Mouse (Mus musculus) kidney, adult 2 months (tissue): ENCODE measurements around the gene Hoxd10. TPM values are rescaled to one million over a fixed set of nuclear protein-coding genes. Genes with fewer than 3 reads are reported as not detected.

Source experiments
- DNase-seq: peaks from one replicate; pipeline ENCODE4 v3.0.0; 2021
- H3K27ac ChIP-seq: fragments of 200-500 bp; 2 replicates; pipeline ENCODE4 v1.5.1; 2012; ENCODE audit warnings: low read depth, low read length, control low read depth, inconsistent platforms; ENCODE audit not compliant: insufficient read depth
- H3K27me3 ChIP-seq: fragments of 200-500 bp; replicated peaks from 2 replicates; pipeline ENCODE4 v1.6.1; 2012; ENCODE audit warnings: mild to moderate bottlenecking, moderate library complexity, low read length, inconsistent platforms; ENCODE audit not compliant: control insufficient read depth, insufficient read depth
- H3K36me3 ChIP-seq: fragments of 200-500 bp; 2 replicates; pipeline ENCODE4 v1.6.1; 2012; ENCODE audit warnings: mild to moderate bottlenecking, moderate library complexity, low read length, inconsistent platforms; ENCODE audit not compliant: control insufficient read depth, insufficient read depth
- H3K4me1 ChIP-seq: fragments of 200-500 bp; 2 replicates; pipeline ENCODE4 v1.6.1; 2011; ENCODE audit warnings: low read length; ENCODE audit not compliant: control insufficient read depth, insufficient read depth
- H3K4me3 ChIP-seq: fragments of 200-500 bp; 2 replicates; pipeline ENCODE4 v1.5.1; 2011; ENCODE audit warnings: mild to moderate bottlenecking, low read depth, low read length, control low read depth; ENCODE audit not compliant: insufficient read depth
- CTCF ChIP-seq: fragments of 200-500 bp; conservative IDR thresholded peaks from 2 replicates; pipeline ENCODE4 v1.5.1; 2011; ENCODE audit warnings: low read depth, mild to moderate bottlenecking, control low read depth, low read length, moderate library complexity, mixed read lengths; ENCODE audit not compliant: insufficient read depth, insufficient read length
- POLR2A ChIP-seq: fragments of 200-500 bp; IDR thresholded peaks from one replicate; pipeline ENCODE4 v1.6.1; 2011; ENCODE audit warnings: low read depth, low read length, control low read depth
- WGBS: fragments of 180-500 bp; shearing (Covaris S2); methylation state at CpG from one replicate; pipeline ENCODE4 v1.1.7; 2018; 5-methylcytosine and 5-hydroxymethylcytosine counted together
- polyA plus RNA-seq: library from polyadenylated mRNA; depleted of rRNA; stranded (reverse); fragments of >200 nt; gene quantifications from 2 replicates; pipeline ENCODE4 v1.2.3, GENCODE M21; 2012

Gene Hoxd10
- polyA plus RNA-seq, 1 experiment, result 7.9 TPM

GRCm38 (mm10) chr2:74659507-74660005, 32.2 kb upstream of the Hoxd10 start, which contains the start of gene Evx2:
Gene Evx2, minus strand, starts transcription at chr2:74659557.
- TF ChIP-seq POLR2A, result no peak
- no peak for TF ChIP-seq CTCF
- Histone ChIP-seq H3K36me3 (no peaks in the 10 kb centered on the region), H3K4me3 (no peak within 1 kb of the TSS), H3K4me1 (no peaks in the 10 kb centered on the region), H3K27me3 (peaks cover 27% of the 10 kb centered on the region), H3K27ac (no peak within 1 kb of the TSS)
- DNase-seq, result peak; percentile 22
- 6% methylated on average over 28 of the region's 28 CpGs for WGBS

GRCm38 (mm10) chr2:74660421-74661375, 31.0 kb upstream of the Hoxd10 start:
- Histone ChIP-seq H3K27me3 (peaks cover 19% of the 10 kb centered on the region), H3K27ac (no peak overlapping the region), H3K4me3 (no peak overlapping the region), H3K4me1 (no peaks in the 10 kb centered on the region), H3K36me3 (no peaks in the 10 kb centered on the region)
- DNase-seq, result no peak
- 6% methylated on average over 30 of the region's 30 CpGs for WGBS
- TF ChIP-seq POLR2A (no peak), CTCF (no peak)

- no peak for TF ChIP-seq POLR2A
- peak; percentile 36; the same call in 1 of the 2 replicates for TF ChIP-seq CTCF
- WGBS, result 3% methylated on average over 14 of the region's 14 CpGs
- no peak overlapping the region for H3K27ac ChIP-seq
- H3K4me1 ChIP-seq, result no peaks in the 10 kb centered on the region
- DNase-seq, result peak; percentile 29
- no peaks in the 10 kb centered on the region for H3K36me3 ChIP-seq
- H3K4me3 ChIP-seq, result no peak overlapping the region
- H3K27me3 ChIP-seq, result peaks cover 19% of the 10 kb centered on the region
Measured at GRCm38 (mm10) chr2:74661685-74662084, 30.0 kb upstream of the Hoxd10 start.

- Histone ChIP-seq H3K27me3 (peaks cover 19% of the 10 kb centered on the region), H3K27ac (no peak overlapping the region), H3K4me1 (no peaks in the 10 kb centered on the region), H3K36me3 (no peaks in the 10 kb centered on the region), H3K4me3 (no peak overlapping the region)
- DNase-seq, result peak; percentile 72
- 2% methylated on average over 18 of the region's 18 CpGs for WGBS
- TF ChIP-seq CTCF (peak; percentile 66), POLR2A (no peak)
Measured at GRCm38 (mm10) chr2:74663291-74663925, 28.3 kb upstream of the Hoxd10 start.

- H3K27ac ChIP-seq, result no peak overlapping the region
- no peak overlapping the region for H3K4me3 ChIP-seq
- no peak for DNase-seq
- TF ChIP-seq CTCF (no peak), POLR2A (no peak)
- WGBS, result 6% methylated on average over 7 of the region's 7 CpGs
- H3K27me3 ChIP-seq, result peaks cover 12% of the 10 kb centered on the region
- H3K36me3 ChIP-seq, result no peaks in the 10 kb centered on the region
- H3K4me1 ChIP-seq, result no peaks in the 10 kb centered on the region
Measured at GRCm38 (mm10) chr2:74666411-74666810, 25.3 kb upstream of the Hoxd10 start.

- H3K36me3 ChIP-seq, result no peaks in the 10 kb centered on the region
- no peaks in the 10 kb centered on the region for H3K4me1 ChIP-seq
- 10% methylated on average over 36 of the region's 36 CpGs for WGBS
- H3K27ac ChIP-seq, result no peak overlapping the region
- no peak overlapping the region for H3K4me3 ChIP-seq
- peaks cover 10% of the 10 kb centered on the region for H3K27me3 ChIP-seq
- DNase-seq, result no peak
- TF ChIP-seq POLR2A, result no peak
- no peak for TF ChIP-seq CTCF
Measured at GRCm38 (mm10) chr2:74667191-74667841, 24.4 kb upstream of the Hoxd10 start.

- Histone ChIP-seq H3K36me3 (no peaks in the 10 kb centered on the region), H3K27me3 (peaks cover 10% of the 10 kb centered on the region), H3K4me1 (no peaks in the 10 kb centered on the region), H3K27ac (no peak within 1 kb of the TSS), H3K4me3 (peak within 1 kb of the TSS; percentile 5; the same call in 1 of the 2 replicates)
- TF ChIP-seq POLR2A (no peak), CTCF (no peak)
- 1% methylated on average over 23 of the region's 51 CpGs for WGBS
- no peak for DNase-seq
Measured at GRCm38 (mm10) chr2:74667842-74668357, 23.8 kb upstream of the Hoxd10 start, which contains the start of gene Hoxd13. Gene Hoxd13, plus strand, starts transcription at chr2:74668310.
